Mouse (Mus musculus) intestine, embryonic 16.5 days (tissue): ENCODE data around the gene Dbnl. TPM values are rescaled to one million over a fixed set of nuclear protein-coding genes. Genes with fewer than 3 reads are reported as not detected.

ENCODE experiments used
- ATAC-seq: fragments of 200-750 bp; cut with Nextera tagmentation; 2 replicates; pipeline ENCODE4 v1.8.0; 2017; ENCODE audit warnings: moderate TSS enrichment, moderate library complexity
- H3K27ac ChIP-seq: fragments of 300-500 bp; sonication (generic); 2 replicates; pipeline ENCODE4 v1.5.1; 2014; ENCODE audit warnings: mild to moderate bottlenecking, low read length
- H3K27me3 ChIP-seq: fragments of 300-500 bp; sonication (generic); replicated peaks from 2 replicates; pipeline ENCODE4 v1.6.1; 2014; ENCODE audit warnings: low read length, control low read depth, mixed read lengths; ENCODE audit not compliant: control insufficient read depth, insufficient read depth
- H3K36me3 ChIP-seq: fragments of 300-500 bp; sonication (generic); 2 replicates; pipeline ENCODE4 v1.6.1; 2014; ENCODE audit warnings: low read length, control low read depth; ENCODE audit not compliant: control insufficient read depth, insufficient read depth
- H3K4me1 ChIP-seq: fragments of 300-500 bp; sonication (generic); 2 replicates; pipeline ENCODE4 v1.6.1; 2014; ENCODE audit warnings: low read length, control low read depth, mixed read lengths; ENCODE audit not compliant: control insufficient read depth, insufficient read depth
- H3K4me2 ChIP-seq: fragments of 300-500 bp; sonication (generic); 2 replicates; pipeline ENCODE4 v1.6.1; 2014; ENCODE audit warnings: low read depth, low read length, control low read depth
- H3K4me3 ChIP-seq: fragments of 300-500 bp; sonication (generic); 2 replicates; pipeline ENCODE4 v1.5.1; 2014; ENCODE audit warnings: mild to moderate bottlenecking, low read length
- H3K9ac ChIP-seq: fragments of 300-500 bp; sonication (generic); 2 replicates; pipeline ENCODE4 v1.6.1; 2014; ENCODE audit warnings: low read depth, low read length
- H3K9me3 ChIP-seq: fragments of 300-500 bp; sonication (generic); 2 replicates; pipeline ENCODE4 v1.6.1; 2016; ENCODE audit warnings: low read length, control low read depth; ENCODE audit not compliant: control insufficient read depth
- WGBS: fragments of 180-500 bp; shearing (Covaris S2); extraction: QIAGEN DNeasy Blood & Tissue Kit; methylation state at CpG from one replicate; pipeline ENCODE4 v1.1.7; 2014; 5-methylcytosine and 5-hydroxymethylcytosine counted together
- polyA plus RNA-seq: library from polyadenylated mRNA; unstranded; fragments of >200 nt; fragmentation: Nextera tagmentation; extraction: Ambion mirVana; gene quantifications from 2 replicates; pipeline ENCODE4 v1.2.1, GENCODE M21; 2015

The Dbnl gene
- polyA plus RNA-seq = 141 and 147 TPM in 2 replicates

DNA sequence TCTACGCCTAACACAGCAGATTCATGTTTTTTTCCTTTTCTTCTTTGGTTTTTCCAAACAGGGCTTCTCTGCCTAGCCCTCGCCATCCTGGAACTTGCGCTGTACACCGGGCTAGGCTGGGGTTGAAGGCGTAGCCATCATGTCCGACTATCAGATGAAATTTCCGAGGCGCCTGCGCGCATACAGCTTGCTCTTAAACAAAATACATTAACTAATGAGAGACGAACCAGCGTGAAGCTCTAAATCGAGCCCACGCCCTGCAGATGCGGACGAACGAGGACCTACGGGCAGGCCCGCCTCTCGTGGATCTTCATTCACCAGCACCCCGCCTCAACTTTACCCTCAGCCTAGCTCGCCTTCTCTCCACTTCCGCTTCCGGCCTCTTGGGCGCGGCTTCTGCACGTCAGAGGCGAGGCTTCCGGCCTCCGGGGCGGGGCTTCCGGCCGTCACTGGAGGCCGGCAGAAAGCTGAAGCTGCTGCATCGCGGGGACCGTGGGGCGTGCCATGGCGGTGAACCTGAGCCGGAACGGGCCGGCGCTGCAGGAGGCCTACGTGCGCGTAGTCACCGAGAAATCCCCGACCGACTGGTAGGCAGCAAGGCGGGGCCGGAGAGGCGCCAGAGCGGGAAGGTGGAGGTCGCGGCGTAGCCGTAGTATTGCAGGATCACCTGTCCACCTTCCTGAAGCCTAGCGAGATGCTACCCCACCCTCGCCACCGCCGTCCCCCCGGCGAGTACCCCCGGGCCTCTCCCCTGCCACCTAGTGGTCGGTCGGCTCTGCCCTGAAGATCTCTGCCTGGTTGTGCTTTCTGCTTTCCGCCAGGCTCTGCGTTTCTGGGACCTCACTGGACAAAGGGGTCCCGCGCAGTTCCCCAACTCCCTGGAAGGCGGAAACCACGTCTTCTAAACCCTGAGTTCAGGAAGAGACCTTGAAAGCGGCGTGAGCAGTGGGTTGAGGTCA lies at the start of gene Dbnl:
Dbnl (plus strand) TSS at position 433 of the 959 bp plus-strand sequence.
- H3K36me3 ChIP-seq = no peaks in the 10 kb centered on the region; the same call in 1 of the 2 replicates
- H3K9me3 ChIP-seq = no peaks in the 10 kb centered on the region
- peak; percentile 96 for ATAC-seq
- under 1% methylated on average over 74 of the region's 74 CpGs for WGBS
- no peaks in the 10 kb centered on the region for H3K27me3 ChIP-seq
- H3K9ac ChIP-seq = peak within 1 kb of the TSS; percentile 75
- H3K4me3 ChIP-seq = peak within 1 kb of the TSS; percentile 82
- H3K4me1 ChIP-seq = peaks cover 19% of the 10 kb centered on the region
- peak within 1 kb of the TSS; percentile 93 for H3K27ac ChIP-seq
- H3K4me2 ChIP-seq = peak within 1 kb of the TSS; percentile 80

GRCm38 (mm10) chr11:5738888-5739632 lies 49.2 kb upstream of the Dbnl start:
- H3K36me3 ChIP-seq = no peaks in the 10 kb centered on the region
- no peak overlapping the region for H3K4me3 ChIP-seq
- no peaks in the 10 kb centered on the region for H3K9me3 ChIP-seq
- 72% methylated on average over 5 of the region's 5 CpGs for WGBS
- no peak for ATAC-seq
- H3K4me1 ChIP-seq = peaks cover 19% of the 10 kb centered on the region
- H3K9ac ChIP-seq = no peak overlapping the region
- no peaks in the 10 kb centered on the region for H3K27me3 ChIP-seq
- no peak overlapping the region for H3K4me2 ChIP-seq
- H3K27ac ChIP-seq = no peak overlapping the region

- Histone ChIP-seq H3K27me3 (no peaks in the 10 kb centered on the region), H3K27ac (peak overlapping the region; percentile 38; the same call in 1 of the 2 replicates), H3K36me3 (no peaks in the 10 kb centered on the region), H3K4me3 (peak overlapping the region; percentile 26; the same call in 1 of the 2 replicates), H3K9me3 (no peaks in the 10 kb centered on the region), H3K9ac (peak overlapping the region; percentile 40; the same call in 1 of the 2 replicates), H3K4me2 (peak overlapping the region; percentile 84), H3K4me1 (peaks cover 13% of the 10 kb centered on the region)
- ATAC-seq = no peak
- 58% methylated on average over 3 of the region's 3 CpGs for WGBS
These were observed 48.4 kb upstream of the Dbnl start for GRCm38 (mm10) chr11:5739846-5740245.

DNA sequence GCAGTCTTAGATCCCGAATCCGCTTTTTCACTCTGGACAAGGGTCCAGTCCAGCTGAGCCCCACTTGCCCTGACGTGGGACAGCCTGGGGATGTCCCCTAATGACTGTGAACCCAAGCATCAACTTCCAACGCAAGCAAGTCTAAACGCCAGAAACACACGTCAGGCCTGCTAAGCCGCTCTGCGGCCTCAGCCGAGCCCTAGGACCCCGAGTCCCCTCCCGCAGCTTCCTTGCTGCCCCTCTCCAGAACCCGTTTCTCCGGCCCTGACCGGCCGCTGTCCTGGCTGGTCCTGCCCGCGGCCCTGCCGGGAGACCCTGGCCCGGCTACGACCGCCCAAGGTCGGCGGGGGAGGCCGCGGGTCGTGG lies 47.7 kb upstream of the Dbnl start:
- Histone ChIP-seq H3K4me3 (peak overlapping the region; percentile 97), H3K4me1 (peaks cover 13% of the 10 kb centered on the region), H3K36me3 (no peaks in the 10 kb centered on the region), H3K27me3 (no peaks in the 10 kb centered on the region), H3K4me2 (peak overlapping the region; percentile 84), H3K9me3 (no peaks in the 10 kb centered on the region), H3K9ac (peak overlapping the region; percentile 99), H3K27ac (peak overlapping the region; percentile 93)
- 1% methylated on average over 26 of the region's 26 CpGs for WGBS
- peak; percentile 63 for ATAC-seq

- under 1% methylated on average over 44 of the region's 50 CpGs for WGBS
- peak overlapping the region; percentile 84 for H3K4me2 ChIP-seq
- peak; percentile 95 for ATAC-seq
- H3K27me3 ChIP-seq = no peaks in the 10 kb centered on the region
- H3K9ac ChIP-seq = peak overlapping the region; percentile 99
- H3K4me3 ChIP-seq = peak overlapping the region; percentile 97
- H3K4me1 ChIP-seq = peaks cover 13% of the 10 kb centered on the region
- peak overlapping the region; percentile 93 for H3K27ac ChIP-seq
- no peaks in the 10 kb centered on the region for H3K9me3 ChIP-seq
- H3K36me3 ChIP-seq = no peaks in the 10 kb centered on the region
These were observed 47.2 kb upstream of the Dbnl start for GRCm38 (mm10) chr11:5740965-5741627.

DNA sequence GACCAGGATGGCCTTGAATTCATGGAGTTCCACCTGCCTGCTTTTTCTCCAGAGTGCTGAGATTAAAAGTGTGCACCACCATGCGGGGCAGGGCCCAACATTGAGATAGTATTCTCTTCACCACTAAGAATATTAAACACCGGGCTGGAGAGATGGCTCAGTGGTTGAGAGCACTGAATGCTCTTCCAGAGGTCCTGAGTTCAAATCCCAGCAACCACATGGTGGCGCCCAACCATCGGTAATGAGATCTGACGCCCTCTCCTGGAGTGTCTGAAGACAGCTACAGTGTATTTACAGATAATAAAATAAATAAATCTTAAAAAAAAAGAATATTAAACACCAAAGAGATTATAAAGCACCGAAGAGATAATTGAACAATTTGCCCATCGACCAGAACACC lies 46.2 kb upstream of the Dbnl start:
- 72% methylated on average over 7 of the region's 7 CpGs for WGBS
- Histone ChIP-seq H3K9ac (no peak overlapping the region), H3K27me3 (no peaks in the 10 kb centered on the region), H3K4me1 (peaks cover 9% of the 10 kb centered on the region), H3K27ac (no peak overlapping the region), H3K4me2 (no peak overlapping the region), H3K36me3 (no peaks in the 10 kb centered on the region), H3K4me3 (no peak overlapping the region), H3K9me3 (no peaks in the 10 kb centered on the region)
- no peak for ATAC-seq

DNA sequence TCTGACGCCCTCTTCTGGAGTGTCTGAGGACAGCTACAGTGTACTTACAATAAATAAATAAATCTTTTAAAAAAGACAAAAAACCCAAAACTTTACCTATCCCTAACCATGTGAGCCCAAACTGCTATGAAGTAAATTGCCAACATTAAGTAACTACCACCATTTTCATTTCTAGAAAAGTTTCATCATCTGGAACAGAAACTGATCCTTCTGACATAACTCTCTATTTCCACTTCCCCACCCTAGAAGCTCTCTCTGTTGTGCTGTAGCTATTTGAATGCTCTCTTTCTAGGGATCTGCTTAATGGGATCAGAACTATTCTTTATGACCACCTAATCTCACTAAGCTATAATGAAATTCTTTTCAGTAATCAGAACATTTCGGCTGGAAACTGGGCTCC lies 43.3 kb upstream of the Dbnl start:
- peaks cover 2% of the 10 kb centered on the region; the same call in 1 of the 2 replicates for H3K4me1 ChIP-seq
- no peaks in the 10 kb centered on the region for H3K36me3 ChIP-seq
- H3K9ac ChIP-seq = no peak overlapping the region
- no peak for ATAC-seq
- no peak overlapping the region for H3K27ac ChIP-seq
- 83% methylated on average over 2 of the region's 2 CpGs for WGBS
- no peak overlapping the region for H3K4me2 ChIP-seq
- H3K27me3 ChIP-seq = no peaks in the 10 kb centered on the region
- no peaks in the 10 kb centered on the region for H3K9me3 ChIP-seq
- no peak overlapping the region for H3K4me3 ChIP-seq

GRCm38 (mm10) chr11:5753755-5754154 lies 34.5 kb upstream of the Dbnl start:
- Histone ChIP-seq H3K36me3 (no peaks in the 10 kb centered on the region), H3K9ac (no peak overlapping the region), H3K27me3 (no peaks in the 10 kb centered on the region), H3K4me1 (no peaks in the 10 kb centered on the region), H3K4me3 (no peak overlapping the region), H3K27ac (no peak overlapping the region), H3K9me3 (peaks cover 3% of the 10 kb centered on the region), H3K4me2 (no peak overlapping the region)
- WGBS = 74% methylated on average over 2 of the region's 2 CpGs
- no peak for ATAC-seq
